Mouse (Mus musculus): ENCODE measurements at regions not wholly inside any gene's neighbourhood (a gene's known extent, or its start where the extent isn't known, plus 50 kb on each side); places are given as distances from the start of the nearest gene placed in this dataset.

DNA sequence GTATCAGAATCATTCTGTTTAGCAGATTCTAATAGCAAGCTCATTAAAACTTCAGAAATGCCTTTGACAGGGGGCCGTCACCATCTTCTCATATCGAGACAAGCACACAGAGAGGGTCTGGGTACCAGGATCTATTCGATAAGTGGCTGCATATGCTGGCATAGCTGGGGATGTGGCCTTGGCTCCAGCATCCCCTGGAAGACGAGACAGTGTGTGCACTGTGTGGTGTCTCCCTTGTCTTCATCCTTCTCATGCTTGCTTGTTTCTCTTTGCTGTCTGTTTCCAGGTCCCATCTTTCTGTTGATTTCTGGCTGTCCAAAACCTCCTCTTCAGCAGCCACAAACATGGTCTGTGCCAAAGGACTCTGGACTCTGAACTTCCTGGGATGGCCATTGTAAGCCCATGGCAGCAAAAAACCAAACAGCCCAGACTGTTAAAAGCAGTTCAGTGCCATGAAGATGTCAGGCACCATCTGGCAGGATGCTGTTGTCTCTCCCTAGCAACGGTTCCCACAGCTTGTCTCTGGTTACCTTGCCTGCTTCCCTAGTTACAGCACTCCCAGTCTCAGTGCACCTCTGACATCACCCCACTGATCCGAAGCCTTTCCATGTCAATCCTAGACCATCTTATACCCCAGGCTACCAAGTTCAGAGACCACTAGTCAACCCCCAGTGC is 56.5 kb downstream of the Kctd12 start:
- peak in 1 of 2 experiments; percentile 53 for DNase-seq (ENCODE audit: extremely low spot score in 1 of 2, low spot score in 1 of 2)

- no peak for DNase-seq (ENCODE audit: extremely low spot score in 1 of 2, low spot score in 1 of 2)
Measured at GRCm38 (mm10) chr14:102924674-102925073, 57.8 kb downstream of the Kctd12 start.

DNA sequence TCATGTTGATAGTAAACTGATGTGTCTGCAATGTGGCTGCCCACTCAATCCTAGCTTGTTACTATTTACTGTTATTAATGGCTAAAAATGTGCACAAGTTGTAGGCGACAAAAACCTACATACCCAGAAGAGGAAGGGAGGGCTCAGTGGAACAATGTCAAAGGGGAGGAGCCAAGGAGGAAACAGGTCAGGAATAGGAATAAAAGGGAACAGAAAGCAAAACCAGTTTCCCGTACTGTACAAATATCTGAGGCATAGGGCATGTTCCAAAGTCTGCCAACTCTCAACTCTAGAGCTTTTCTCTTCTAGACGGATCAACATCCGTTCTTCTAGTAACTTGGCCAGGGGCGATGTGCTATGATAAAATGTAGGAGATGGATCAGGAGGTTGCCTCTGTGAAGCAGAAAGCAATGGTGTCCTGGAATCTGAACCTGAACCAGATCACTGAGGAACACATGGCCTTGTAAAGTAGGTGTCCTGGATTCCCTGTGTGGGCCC is 59.9 kb downstream of the Kctd12 start:
- DNase-seq (ENCODE audit: extremely low spot score in 1 of 2, low spot score in 1 of 2): no peak

DNA sequence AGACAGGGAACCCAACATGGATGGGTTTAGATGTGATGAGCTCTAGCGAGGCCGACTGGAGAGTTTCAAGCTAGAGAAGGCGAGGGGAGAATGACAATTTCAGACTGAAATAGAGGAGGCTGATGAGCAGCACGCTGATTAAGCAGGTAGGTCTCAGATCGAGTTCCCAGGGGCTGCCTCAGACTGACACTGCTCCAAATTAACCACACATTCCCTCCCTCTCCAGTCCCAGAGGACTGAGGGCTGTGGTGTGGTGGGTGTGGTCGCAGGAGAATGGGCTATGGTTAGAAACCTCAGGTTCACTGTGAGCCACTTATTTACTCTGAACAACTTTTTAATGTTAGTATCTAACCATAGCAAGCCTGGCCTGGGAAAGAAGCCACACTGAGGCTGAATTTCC is 62.0 kb downstream of the Kctd12 start:
- no peak for DNase-seq (ENCODE audit: extremely low spot score in 1 of 2, low spot score in 1 of 2)

- DNase-seq (ENCODE audit: extremely low spot score in 1 of 2, low spot score in 1 of 2): no peak
Measured at GRCm38 (mm10) chr14:102919261-102919801, 63.1 kb downstream of the Kctd12 start.

DNA sequence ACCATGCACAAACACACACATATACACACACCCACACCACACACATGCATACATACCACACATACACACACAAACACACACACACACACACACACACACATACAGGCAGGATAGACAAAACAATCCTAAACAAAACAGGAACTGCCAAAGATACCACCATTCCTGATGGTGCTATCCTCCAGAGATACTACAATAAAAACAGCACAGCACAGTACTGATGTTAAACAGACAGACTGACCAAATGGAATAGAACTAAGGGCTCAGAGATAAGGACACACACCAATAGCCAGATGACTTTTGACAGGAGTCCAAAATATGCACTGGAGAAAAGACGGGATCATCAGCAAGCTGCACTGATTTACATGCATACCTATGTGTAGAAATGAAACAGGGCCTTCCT is 64.5 kb downstream of the Kctd12 start:
- no peak for DNase-seq (ENCODE audit: extremely low spot score in 1 of 2, low spot score in 1 of 2)

DNA sequence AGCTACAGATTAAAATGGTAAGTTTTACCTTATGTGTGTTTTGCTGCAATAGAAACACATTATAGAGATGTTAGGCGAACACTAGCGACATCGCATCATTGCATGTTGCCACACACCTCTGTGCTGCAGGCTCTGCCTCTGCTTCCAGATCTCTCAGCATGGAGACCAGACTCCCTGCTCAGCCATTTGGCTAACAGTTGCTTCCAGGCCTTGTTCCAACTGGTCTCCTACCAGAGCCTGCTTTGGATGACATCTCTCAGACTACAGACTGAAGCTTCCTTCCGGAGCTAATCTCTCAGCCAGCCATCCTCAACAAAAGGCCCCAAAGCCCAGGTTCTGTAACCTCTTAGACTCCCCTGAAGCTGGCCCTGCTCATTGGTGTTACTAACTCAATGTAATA is 66.5 kb downstream of the Kctd12 start:
- DNase-seq (ENCODE audit: extremely low spot score in 1 of 2, low spot score in 1 of 2): no peak

- DNase-seq (ENCODE audit: extremely low spot score in 1 of 2, low spot score in 1 of 2): no peak
Measured at GRCm38 (mm10) chr14:102911582-102911981, 70.9 kb downstream of the Kctd12 start.

GRCm38 (mm10) chr14:102908990-102909389 is 73.4 kb downstream of the Kctd12 start:
- DNase-seq (ENCODE audit: extremely low spot score in 1 of 2, low spot score in 1 of 2): no peak

GRCm38 (mm10) chr14:102907411-102908103 is 74.9 kb downstream of the Kctd12 start:
- no peak for DNase-seq (ENCODE audit: extremely low spot score in 1 of 2, low spot score in 1 of 2)

DNA sequence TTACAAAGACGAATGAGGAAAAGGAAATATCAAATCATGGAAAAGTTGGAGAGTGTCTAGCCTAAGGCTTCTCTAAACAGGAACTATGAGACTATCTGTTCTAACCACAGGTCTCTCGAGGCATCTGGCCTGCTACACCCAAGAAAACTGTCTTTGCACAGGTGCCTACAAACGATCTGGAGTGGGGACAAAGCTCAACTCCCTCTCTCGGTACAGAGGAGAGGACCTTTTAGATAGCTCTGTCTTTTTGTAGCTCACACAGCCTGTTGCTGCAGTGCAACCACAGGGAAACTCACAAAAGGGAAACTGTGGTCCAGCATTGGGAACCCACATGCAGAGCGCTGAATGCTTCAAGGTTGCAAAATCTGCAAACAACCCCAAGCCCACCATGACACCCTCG is 75.6 kb downstream of the Kctd12 start:
- DNase-seq (ENCODE audit: extremely low spot score in 1 of 2, low spot score in 1 of 2): no peak

DNA sequence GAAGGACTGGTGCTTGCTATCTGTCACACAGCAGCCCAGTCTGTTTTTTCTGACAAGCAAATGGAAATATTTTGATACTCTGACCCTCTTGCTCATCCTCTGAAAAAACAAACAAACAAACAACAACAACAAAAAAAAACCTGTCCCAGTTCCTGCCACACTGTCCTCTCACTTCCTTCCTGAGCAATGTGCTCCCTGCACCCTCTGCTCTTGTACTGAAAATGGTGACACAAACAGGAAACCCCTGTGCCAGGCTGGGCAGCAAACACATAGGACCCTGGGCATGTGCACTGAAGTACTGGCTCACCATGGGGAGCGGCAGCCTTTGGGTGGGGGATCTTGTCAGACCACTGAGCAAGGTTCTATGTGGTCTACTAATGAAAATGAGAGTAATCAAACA is 76.2 kb downstream of the Kctd12 start:
- DNase-seq (ENCODE audit: extremely low spot score in 1 of 2, low spot score in 1 of 2): no peak

DNA sequence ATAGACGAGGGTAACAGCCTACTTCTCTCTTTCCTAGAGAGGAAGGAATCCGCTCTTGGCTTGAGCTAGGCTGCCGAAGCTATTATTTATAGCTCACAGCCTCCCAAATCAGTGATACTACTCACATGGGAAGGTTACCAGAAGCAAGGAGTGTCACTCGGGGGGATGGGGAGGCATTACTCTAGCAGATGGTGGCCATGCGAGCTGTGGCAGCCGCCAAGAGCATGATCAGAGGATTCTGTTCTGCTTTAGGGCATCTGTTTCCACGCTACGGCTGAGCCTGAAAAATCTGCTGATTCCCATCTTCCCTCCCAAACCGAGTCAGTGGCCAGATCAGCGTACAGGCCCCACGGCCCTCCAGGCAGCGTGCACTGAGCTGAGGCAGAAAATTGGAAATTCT is 79.5 kb downstream of the Kctd12 start:
- DNase-seq (ENCODE audit: extremely low spot score in 1 of 2, low spot score in 1 of 2): peak; percentile 69 to 73

- no peak for DNase-seq (ENCODE audit: extremely low spot score in 1 of 2, low spot score in 1 of 2)
Measured at GRCm38 (mm10) chr14:102902236-102902635, 80.2 kb downstream of the Kctd12 start.

DNA sequence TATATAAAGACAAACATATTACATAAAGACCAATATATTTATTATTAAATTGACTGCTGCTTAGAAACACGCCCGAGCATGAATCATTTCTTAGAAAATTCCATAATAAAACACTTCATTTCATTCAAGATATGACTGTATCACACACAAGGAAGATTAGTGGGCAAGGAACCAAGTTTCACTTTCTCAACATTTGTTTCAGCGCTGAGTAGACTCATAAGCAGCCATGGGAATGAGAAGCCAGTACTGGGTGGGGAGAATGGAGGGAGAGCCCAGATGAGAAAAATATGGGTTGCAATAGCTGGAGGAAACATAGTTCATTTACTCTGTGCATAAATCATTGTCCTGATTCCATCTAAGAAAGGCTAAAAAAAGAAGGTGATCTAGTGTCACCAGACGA is 84.0 kb downstream of the Kctd12 start:
- DNase-seq (ENCODE audit: extremely low spot score in 1 of 2, low spot score in 1 of 2): peak in 1 of 2 experiments; percentile 56

GRCm38 (mm10) chr14:102897039-102897438 is 85.4 kb downstream of the Kctd12 start:
- DNase-seq (ENCODE audit: extremely low spot score in 1 of 2, low spot score in 1 of 2): no peak

DNA sequence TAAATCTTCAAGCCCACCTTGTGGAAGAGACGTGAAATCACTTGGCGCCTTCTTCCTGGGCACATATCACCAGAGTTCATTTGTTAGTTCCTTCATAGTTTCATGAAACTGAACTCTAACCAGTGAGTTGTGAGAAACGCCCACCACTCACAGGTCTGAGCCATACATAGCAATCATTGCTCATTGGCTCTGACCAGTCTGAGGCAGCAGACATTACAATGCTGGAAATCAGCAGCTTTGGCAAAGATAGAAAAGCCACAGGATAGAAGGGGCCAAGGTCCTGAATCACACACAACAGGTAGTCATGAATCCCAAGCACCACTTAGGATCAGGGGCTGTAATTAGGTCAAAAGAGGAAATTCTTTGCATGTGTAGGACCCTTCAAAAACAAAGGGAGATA is 85.9 kb downstream of the Kctd12 start:
- DNase-seq (ENCODE audit: extremely low spot score in 1 of 2, low spot score in 1 of 2): no peak

GRCm38 (mm10) chr14:102893241-102893640 is 89.2 kb downstream of the Kctd12 start:
- DNase-seq (ENCODE audit: extremely low spot score in 1 of 2, low spot score in 1 of 2): no peak

DNA sequence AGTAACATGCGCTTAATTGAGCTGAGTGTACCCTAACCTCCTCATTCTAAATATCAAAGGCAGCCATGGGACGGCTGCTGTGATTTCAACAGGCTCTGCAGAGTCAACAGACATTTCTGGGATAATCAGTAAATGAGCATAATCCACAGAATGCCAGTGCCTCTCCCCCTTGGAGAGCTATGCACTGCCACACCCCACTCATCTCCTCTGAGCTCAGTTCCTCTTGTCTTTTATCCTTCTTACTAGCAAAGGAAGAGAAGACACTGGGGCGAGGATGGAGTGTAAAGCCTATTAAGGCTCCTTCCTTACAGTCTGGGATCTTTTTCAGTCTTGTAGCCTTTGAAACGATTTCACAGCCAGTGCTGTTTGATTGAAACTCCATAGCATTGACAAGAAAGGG is 90.9 kb downstream of the Kctd12 start:
- no peak for DNase-seq (ENCODE audit: extremely low spot score in 1 of 2, low spot score in 1 of 2)

DNA sequence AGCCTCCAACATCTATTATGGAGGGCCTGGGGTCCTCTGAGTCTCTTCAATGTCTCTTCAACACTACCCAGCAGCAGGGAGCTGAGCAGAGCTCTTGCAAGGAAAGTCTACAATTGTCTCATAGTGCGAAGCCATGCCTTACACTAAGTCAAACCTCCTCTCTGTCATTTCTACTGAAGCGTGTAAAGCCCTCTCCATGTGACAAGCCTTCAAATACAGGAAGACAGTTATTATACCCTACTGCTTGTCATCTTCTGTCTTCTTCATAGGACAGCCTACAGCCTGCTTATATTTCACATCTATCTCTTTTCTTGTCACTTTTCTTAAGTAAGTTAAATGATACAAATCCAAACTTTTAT is 97.2 kb downstream of the Kctd12 start:
- no peak for DNase-seq (ENCODE audit: extremely low spot score in 1 of 2, low spot score in 1 of 2)

DNA sequence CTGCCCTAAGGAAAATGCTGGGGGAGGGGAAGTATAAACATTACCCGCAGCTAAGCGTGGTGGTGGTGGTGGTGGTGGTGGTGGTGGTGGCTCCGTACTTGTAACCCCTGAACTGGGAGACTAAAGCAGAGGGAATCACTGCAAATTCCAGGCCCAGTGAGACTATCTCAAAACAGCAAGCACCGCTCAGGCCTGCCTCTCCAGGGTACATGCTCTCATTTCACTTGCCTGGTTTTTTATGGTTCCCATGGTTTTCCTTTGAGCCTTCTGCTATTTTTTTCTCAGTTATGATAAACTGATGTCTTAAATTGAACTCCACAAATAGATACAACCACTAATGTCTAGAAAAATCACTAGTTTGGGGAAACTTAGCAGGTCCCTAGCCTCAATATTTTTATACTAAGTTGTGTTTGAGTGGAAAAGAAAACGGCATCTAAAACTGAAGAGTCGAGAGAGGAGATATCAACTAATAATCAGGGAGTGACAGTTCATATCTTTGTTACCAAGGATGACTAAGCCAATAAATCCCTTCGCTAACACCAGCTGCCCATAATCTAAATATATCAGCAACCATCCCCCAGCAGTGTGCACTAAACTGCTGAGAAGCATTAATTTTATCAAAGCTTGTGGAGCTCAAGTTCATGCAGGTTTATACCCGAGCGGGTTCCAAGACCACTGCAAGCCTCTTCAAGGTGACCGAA is 97.7 kb downstream of the Kctd12 start:
- no peak for DNase-seq (ENCODE audit: extremely low spot score in 1 of 2, low spot score in 1 of 2)

All from frontal cortex, adult 2 months (tissue).